Mouse (Mus musculus) heart, postnatal 0 days (tissue): Measurements from ENCODE around the gene Lpp.

ENCODE experiments used
- CTCF ChIP-seq: IDR thresholded peaks from 2 replicates; pipeline ENCODE4 v1.5.1; 2016; ENCODE audit warnings: antibody characterized with exemption, control low read depth, low read depth
- EP300 ChIP-seq: IDR thresholded peaks from 2 replicates; pipeline ENCODE4 v1.6.1; 2016; ENCODE audit warnings: antibody characterized with exemption, low read depth

GRCm38 (mm10) chr16:24443123-24443515 lies 49.8 kb downstream of the Lpp start:
- TF ChIP-seq CTCF = no peak
- no peak for TF ChIP-seq EP300
